Mouse (Mus musculus) embryonic facial prominence, embryonic 12.5 days (tissue): Measurements from ENCODE around the gene Zfp398. TPM values are rescaled to one million over a fixed set of nuclear protein-coding genes. Genes with fewer than 3 reads are reported as not detected.
"Not testable (repeated sequence)": the region's sequence is repeated elsewhere in the genome, so short reads cannot be mapped to it uniquely, and the experiment has no call there.

Experiments
- ATAC-seq: fragments of 200-750 bp; cut with Nextera tagmentation; 2 replicates; pipeline ENCODE4 v1.8.0; 2017; ENCODE audit not compliant: insufficient number of reproducible peaks, insufficient read depth, low FRiP score, low TSS enrichment
- H3K27ac ChIP-seq: fragments of 300-500 bp; sonication (generic); 2 replicates; pipeline ENCODE4 v1.5.1; 2016; ENCODE audit warnings: mild to moderate bottlenecking
- H3K27me3 ChIP-seq: fragments of 300-500 bp; sonication (generic); 2 replicates; pipeline ENCODE4 v1.6.1; 2016; ENCODE audit warnings: mild to moderate bottlenecking, moderate library complexity
- H3K36me3 ChIP-seq: fragments of 300-500 bp; sonication (generic); 2 replicates; pipeline ENCODE4 v1.6.1; 2016; ENCODE audit warnings: mild to moderate bottlenecking
- H3K4me1 ChIP-seq: fragments of 300-500 bp; sonication (generic); 2 replicates; pipeline ENCODE4 v1.6.1; 2016
- H3K4me2 ChIP-seq: fragments of 300-500 bp; sonication (generic); replicated peaks from 2 replicates; pipeline ENCODE4 v1.6.1; 2016; ENCODE audit warnings: mild to moderate bottlenecking, moderate library complexity
- H3K4me3 ChIP-seq: fragments of 300-500 bp; sonication (generic); 2 replicates; pipeline ENCODE4 v1.5.1; 2016; ENCODE audit warnings: mild to moderate bottlenecking
- H3K9ac ChIP-seq: fragments of 300-500 bp; sonication (generic); 2 replicates; pipeline ENCODE4 v1.6.1; 2016; ENCODE audit warnings: mild to moderate bottlenecking, moderate library complexity
- H3K9me3 ChIP-seq: fragments of 300-500 bp; sonication (generic); 2 replicates; pipeline ENCODE4 v1.6.1; 2016; ENCODE audit warnings: mild to moderate bottlenecking, moderate library complexity
- WGBS: fragments of 180-500 bp; shearing (Covaris S2); methylation state at CpG from one replicate; pipeline ENCODE4 v1.1.7; 2016; 5-methylcytosine and 5-hydroxymethylcytosine counted together
- polyA plus RNA-seq: library from polyadenylated mRNA; unstranded; fragments of >200 nt; fragmentation: Nextera tagmentation; extraction: Ambion mirVana; gene quantifications from 2 replicates; pipeline ENCODE4 v1.2.1, GENCODE M21; 2016

Zfp398 gene
- polyA plus RNA-seq, 1 experiment from 2014 or later: 11.2 TPM

GRCm38 (mm10) chr6:47857729-47858128, 22.3 kb downstream of the Zfp398 start:
- not testable (repeated sequence) for ATAC-seq, H3K4me2 ChIP-seq, H3K27ac ChIP-seq, H3K4me1 ChIP-seq, H3K9ac ChIP-seq, H3K4me3 ChIP-seq, H3K27me3 ChIP-seq, H3K9me3 ChIP-seq
- peaks cover 26% of the 10 kb centered on the region for H3K36me3 ChIP-seq
- 88% methylated on average over 3 of the region's 3 CpGs for WGBS

- H3K9me3 ChIP-seq: no peaks in the 10 kb centered on the region
- H3K4me2 ChIP-seq: no peak overlapping the region
- no peak overlapping the region for H3K9ac ChIP-seq
- 84% methylated on average over 5 of the region's 5 CpGs for WGBS
- no peak for ATAC-seq
- H3K4me1 ChIP-seq: no peaks in the 10 kb centered on the region
- H3K4me3 ChIP-seq: no peak overlapping the region
- no peaks in the 10 kb centered on the region for H3K27me3 ChIP-seq
- no peaks in the 10 kb centered on the region for H3K36me3 ChIP-seq
- H3K27ac ChIP-seq: no peak overlapping the region
Measured at GRCm38 (mm10) chr6:47872266-47872665, 36.8 kb downstream of the Zfp398 start.

GRCm38 (mm10) chr6:47877058-47877457, 41.6 kb downstream of the Zfp398 start, which contains the start of gene Zfp282:
Gene Zfp282 (plus strand): TSS chr6:47877204.
- 6% methylated on average over 9 of the region's 9 CpGs for WGBS
- peak within 1 kb of the TSS; percentile 98 for H3K27ac ChIP-seq
- H3K27me3 ChIP-seq: no peaks in the 10 kb centered on the region
- peaks cover 21% of the 10 kb centered on the region for H3K36me3 ChIP-seq
- peaks cover 10% of the 10 kb centered on the region for H3K4me1 ChIP-seq
- no peaks in the 10 kb centered on the region for H3K9me3 ChIP-seq
- no peak for ATAC-seq
- peak within 1 kb of the TSS; percentile 89 for H3K9ac ChIP-seq
- H3K4me3 ChIP-seq: peak within 1 kb of the TSS; percentile 93
- peak within 1 kb of the TSS; percentile 77 for H3K4me2 ChIP-seq

GRCm38 (mm10) chr6:47877461-47878132, 42.1 kb downstream of the Zfp398 start:
- H3K4me2 ChIP-seq: peak overlapping the region; percentile 77
- peak overlapping the region; percentile 89 for H3K9ac ChIP-seq
- ATAC-seq: peak; percentile 94
- H3K9me3 ChIP-seq: no peaks in the 10 kb centered on the region
- H3K36me3 ChIP-seq: peaks cover 27% of the 10 kb centered on the region
- peak overlapping the region; percentile 93 for H3K4me3 ChIP-seq
- WGBS: under 1% methylated on average over 58 of the region's 71 CpGs
- no peaks in the 10 kb centered on the region for H3K27me3 ChIP-seq
- peak overlapping the region; percentile 98 for H3K27ac ChIP-seq
- H3K4me1 ChIP-seq: peaks cover 10% of the 10 kb centered on the region

GRCm38 (mm10) chr6:47878133-47878514, 42.7 kb downstream of the Zfp398 start:
- under 1% methylated on average over 11 of the region's 11 CpGs for WGBS

GRCm38 (mm10) chr6:47878593-47878992, 43.1 kb downstream of the Zfp398 start:
- no peaks in the 10 kb centered on the region for H3K27me3 ChIP-seq
- ATAC-seq: no peak
- peaks cover 37% of the 10 kb centered on the region for H3K36me3 ChIP-seq
- H3K4me1 ChIP-seq: peaks cover 10% of the 10 kb centered on the region
- H3K27ac ChIP-seq: peak overlapping the region; percentile 98; the same call in 1 of the 2 replicates
- no peaks in the 10 kb centered on the region for H3K9me3 ChIP-seq
- WGBS: 41% methylated on average over 3 of the region's 3 CpGs
- peak overlapping the region; percentile 77 for H3K4me2 ChIP-seq
- peak overlapping the region; percentile 89 for H3K9ac ChIP-seq
- peak overlapping the region; percentile 93 for H3K4me3 ChIP-seq

More at GRCm38 (mm10) chr6:47878133-47878514, 42.7 kb downstream of the Zfp398 start:
- peaks cover 32% of the 10 kb centered on the region for H3K36me3 ChIP-seq
- peak overlapping the region; percentile 89 for H3K9ac ChIP-seq
- H3K9me3 ChIP-seq: no peaks in the 10 kb centered on the region
- H3K4me1 ChIP-seq: peaks cover 10% of the 10 kb centered on the region
- H3K4me2 ChIP-seq: peak overlapping the region; percentile 77
- ATAC-seq: no peak
- peak overlapping the region; percentile 98 for H3K27ac ChIP-seq
- H3K27me3 ChIP-seq: no peaks in the 10 kb centered on the region
- H3K4me3 ChIP-seq: peak overlapping the region; percentile 93

- Histone ChIP-seq H3K4me2 (peak overlapping the region; percentile 77), H3K9ac (peak overlapping the region; percentile 89), H3K27ac (no peak overlapping the region), H3K36me3 (peaks cover 43% of the 10 kb centered on the region), H3K4me3 (peak overlapping the region; percentile 93), H3K9me3 (no peaks in the 10 kb centered on the region), H3K27me3 (no peaks in the 10 kb centered on the region), H3K4me1 (peaks cover 10% of the 10 kb centered on the region)
- 60% methylated on average over 4 of the region's 4 CpGs for WGBS
- no peak for ATAC-seq
Measured at GRCm38 (mm10) chr6:47879049-47879716, 43.7 kb downstream of the Zfp398 start.

- H3K9ac ChIP-seq: no peak overlapping the region
- peaks cover 51% of the 10 kb centered on the region for H3K36me3 ChIP-seq
- no peaks in the 10 kb centered on the region for H3K27me3 ChIP-seq
- no peak overlapping the region for H3K27ac ChIP-seq
- H3K4me1 ChIP-seq: peaks cover 10% of the 10 kb centered on the region
- ATAC-seq: no peak
- H3K9me3 ChIP-seq: no peaks in the 10 kb centered on the region
- H3K4me3 ChIP-seq: no peak overlapping the region
- 94% methylated on average over 10 of the region's 10 CpGs for WGBS
- 0 out of 2 replicates have a peak overlapping the region, but pooled peaks have one; percentile 77 for H3K4me2 ChIP-seq
Measured at GRCm38 (mm10) chr6:47880166-47880565, 44.7 kb downstream of the Zfp398 start.

GRCm38 (mm10) chr6:47888812-47889383, 53.4 kb downstream of the Zfp398 start:
- Histone ChIP-seq H3K4me3 (no peak overlapping the region), H3K9me3 (no peaks in the 10 kb centered on the region), H3K4me2 (no peak overlapping the region), H3K4me1 (no peaks in the 10 kb centered on the region), H3K36me3 (peaks cover 68% of the 10 kb centered on the region), H3K9ac (no peak overlapping the region), H3K27me3 (no peaks in the 10 kb centered on the region), H3K27ac (no peak overlapping the region)
- WGBS: 90% methylated on average over 8 of the region's 8 CpGs
- ATAC-seq: no peak

GRCm38 (mm10) chr6:47899416-47899815, 64.0 kb downstream of the Zfp398 start:
- H3K9ac ChIP-seq: no peak overlapping the region
- no peak overlapping the region for H3K27ac ChIP-seq
- no peak overlapping the region for H3K4me2 ChIP-seq
- H3K27me3 ChIP-seq: peaks cover 7% of the 10 kb centered on the region; the same call in 1 of the 2 replicates
- ATAC-seq: no peak
- no peaks in the 10 kb centered on the region for H3K4me1 ChIP-seq
- no peak overlapping the region for H3K4me3 ChIP-seq
- H3K9me3 ChIP-seq: 0 out of 2 replicates have a peak, but pooled peaks cover 1% of the 10 kb centered on the region
- peaks cover 65% of the 10 kb centered on the region for H3K36me3 ChIP-seq
- WGBS: 95% methylated on average over 6 of the region's 6 CpGs

- 78% methylated on average over 4 of the region's 4 CpGs for WGBS
- Histone ChIP-seq H3K9me3 (0 out of 2 replicates have a peak, but pooled peaks cover 5% of the 10 kb centered on the region), H3K4me1 (no peaks in the 10 kb centered on the region), H3K36me3 (peaks cover 92% of the 10 kb centered on the region), H3K4me3 (no peak overlapping the region), H3K27me3 (peaks cover 15% of the 10 kb centered on the region; the same call in 1 of the 2 replicates), H3K9ac (no peak overlapping the region), H3K4me2 (no peak overlapping the region), H3K27ac (no peak overlapping the region)
- no peak for ATAC-seq
Measured at GRCm38 (mm10) chr6:47903587-47903986, 68.1 kb downstream of the Zfp398 start.
